Mouse (Mus musculus): ENCODE measurements around the gene Aph1a. TPM values are rescaled to one million over a fixed set of nuclear protein-coding genes. Genes with fewer than 3 reads are reported as not detected.

Gene Aph1a
- polyA plus RNA-seq, 1 experiment from 2014 or later = 32.6 TPM

DNA sequence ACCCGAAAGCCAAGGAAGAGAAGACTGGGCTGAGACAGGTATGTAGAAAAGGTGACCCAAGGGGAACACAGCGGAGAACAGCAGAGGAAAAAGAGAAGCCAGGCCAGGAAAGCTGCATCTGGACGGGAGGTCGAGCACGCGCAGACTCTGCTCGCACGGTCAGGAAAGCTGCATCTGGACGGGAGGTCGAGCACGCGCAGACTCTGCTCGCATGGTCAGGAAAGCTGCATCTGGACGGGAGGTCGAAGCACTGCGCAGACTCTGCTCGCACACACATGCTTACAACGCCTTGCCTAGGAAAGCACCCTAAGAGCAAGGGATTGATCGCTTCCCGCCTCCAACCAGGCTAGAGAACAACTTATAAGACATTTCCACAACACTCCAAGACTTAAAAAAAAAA, 28.2 kb upstream of the Aph1a start:
- no peaks in the 10 kb centered on the region for H3K27me3 ChIP-seq
- H3K27ac ChIP-seq = no peak overlapping the region
- peaks cover 10% of the 10 kb centered on the region for H3K4me1 ChIP-seq (replicated peaks)
- no peak overlapping the region for H3K9ac ChIP-seq (replicated peaks)
- WGBS = 91% methylated on average over 20 of the region's 20 CpGs
- no peak for ATAC-seq
- H3K36me3 ChIP-seq = peaks cover 62% of the 10 kb centered on the region
- H3K4me3 ChIP-seq (replicated peaks) = no peak overlapping the region
- no peaks in the 10 kb centered on the region for H3K9me3 ChIP-seq
- H3K4me2 ChIP-seq (replicated peaks) = no peak overlapping the region

DNA sequence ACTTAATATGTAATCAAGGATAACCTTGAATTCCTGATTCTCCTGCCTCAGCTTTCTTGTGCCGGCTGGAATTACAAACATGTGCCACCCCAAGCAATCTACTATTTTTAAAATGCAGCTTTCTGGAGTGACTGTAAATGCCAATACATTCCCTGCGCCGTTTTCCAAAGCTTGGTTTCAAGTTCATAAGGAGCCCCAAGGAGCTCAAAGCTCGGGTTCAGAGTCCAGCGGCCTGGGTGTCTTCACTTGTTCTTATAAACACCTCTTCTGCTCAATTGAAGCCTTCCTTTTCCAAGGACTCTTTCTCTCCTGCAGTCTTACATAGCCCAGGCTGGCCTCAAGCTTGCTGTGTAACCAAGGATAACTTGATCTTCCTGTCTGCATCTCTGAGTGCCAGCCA, 27.7 kb upstream of the Aph1a start:
- Histone ChIP-seq H3K4me3 (replicated peaks) (no peak overlapping the region), H3K36me3 (peaks cover 62% of the 10 kb centered on the region), H3K27ac (no peak overlapping the region), H3K9ac (replicated peaks) (no peak overlapping the region), H3K27me3 (no peaks in the 10 kb centered on the region), H3K9me3 (no peaks in the 10 kb centered on the region), H3K4me2 (replicated peaks) (no peak overlapping the region), H3K4me1 (replicated peaks) (peaks cover 15% of the 10 kb centered on the region)
- no peak for ATAC-seq
- 92% methylated on average over 5 of the region's 5 CpGs for WGBS

DNA sequence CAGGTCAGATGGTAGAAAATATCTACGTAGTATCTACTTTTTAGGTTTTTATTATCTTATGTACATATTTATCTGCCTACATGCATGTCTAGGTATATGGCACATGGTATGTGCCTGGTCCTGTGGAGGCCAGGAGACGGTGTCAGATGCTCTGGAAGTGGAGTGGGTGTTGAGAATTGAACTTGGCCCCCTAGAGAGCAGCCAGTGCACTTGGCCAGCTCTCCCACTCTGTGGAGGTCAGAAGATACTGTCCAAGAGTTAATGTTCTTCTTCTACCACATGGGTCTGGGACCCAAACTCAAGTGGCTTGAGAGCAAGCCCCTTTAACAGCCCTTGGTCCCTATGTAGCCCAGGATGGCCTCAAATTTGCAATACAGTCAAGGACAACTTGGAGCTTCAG, 26.4 kb upstream of the Aph1a start:
- no peak overlapping the region for H3K4me3 ChIP-seq (replicated peaks)
- H3K27ac ChIP-seq = no peak overlapping the region
- no peak overlapping the region for H3K4me2 ChIP-seq (replicated peaks)
- H3K27me3 ChIP-seq = no peaks in the 10 kb centered on the region
- peaks cover 21% of the 10 kb centered on the region for H3K4me1 ChIP-seq (replicated peaks)
- H3K9me3 ChIP-seq = no peaks in the 10 kb centered on the region
- H3K9ac ChIP-seq (replicated peaks) = no peak overlapping the region
- 95% methylated on average over 2 of the region's 2 CpGs for WGBS
- no peak for ATAC-seq
- H3K36me3 ChIP-seq = peaks cover 56% of the 10 kb centered on the region

- Histone ChIP-seq H3K27me3 (no peaks in the 10 kb centered on the region), H3K4me3 (replicated peaks) (peak overlapping the region; percentile 74), H3K9me3 (no peaks in the 10 kb centered on the region), H3K27ac (peak overlapping the region; percentile 77), H3K36me3 (peaks cover 29% of the 10 kb centered on the region), H3K9ac (replicated peaks) (peak overlapping the region; percentile 80), H3K4me1 (replicated peaks) (peaks cover 25% of the 10 kb centered on the region), H3K4me2 (replicated peaks) (peak overlapping the region; percentile 88)
- 9% methylated on average over 15 of the region's 15 CpGs for WGBS
- ATAC-seq = peak; percentile 67
These were observed 22.8 kb upstream of the Aph1a start for GRCm38 (mm10) chr3:95870976-95871375.

DNA sequence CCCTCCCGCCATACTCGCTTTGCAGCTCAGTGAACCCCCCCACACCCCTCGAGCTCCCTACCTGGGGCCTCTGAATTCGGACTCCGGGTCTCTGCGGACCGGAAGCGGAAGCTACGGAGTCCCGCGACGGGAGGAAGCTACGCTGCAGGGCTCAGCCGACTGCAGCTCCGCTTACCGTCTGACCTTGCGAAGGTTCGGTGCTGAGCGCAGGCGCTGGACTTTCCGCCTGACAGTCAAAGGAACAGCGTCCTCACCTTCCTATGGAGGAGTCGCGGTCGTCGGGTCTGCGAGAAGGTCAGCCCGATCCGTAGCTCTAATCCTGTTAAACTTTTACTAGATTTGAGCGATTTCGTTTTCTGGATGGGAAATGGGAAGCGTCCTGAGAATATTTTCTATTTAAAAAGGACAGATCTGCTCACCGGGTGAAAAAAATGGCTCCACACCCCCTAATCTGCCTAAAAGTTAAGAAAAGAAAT, 22.3 kb upstream of the Aph1a start, which contains the start of gene Mrps21:
Mrps21 (minus strand) TSS at position 128 of the 476 bp plus-strand sequence.
- peak within 1 kb of the TSS; percentile 80 for H3K9ac ChIP-seq (replicated peaks)
- peak within 1 kb of the TSS; percentile 77 for H3K27ac ChIP-seq
- peak within 1 kb of the TSS; percentile 88 for H3K4me2 ChIP-seq (replicated peaks)
- no peaks in the 10 kb centered on the region for H3K9me3 ChIP-seq
- H3K27me3 ChIP-seq = no peaks in the 10 kb centered on the region
- WGBS = under 1% methylated on average over 33 of the region's 33 CpGs
- peak; percentile 96 for ATAC-seq
- H3K4me3 ChIP-seq (replicated peaks) = peak within 1 kb of the TSS; percentile 74
- peaks cover 25% of the 10 kb centered on the region for H3K4me1 ChIP-seq (replicated peaks)
- peaks cover 29% of the 10 kb centered on the region for H3K36me3 ChIP-seq

DNA sequence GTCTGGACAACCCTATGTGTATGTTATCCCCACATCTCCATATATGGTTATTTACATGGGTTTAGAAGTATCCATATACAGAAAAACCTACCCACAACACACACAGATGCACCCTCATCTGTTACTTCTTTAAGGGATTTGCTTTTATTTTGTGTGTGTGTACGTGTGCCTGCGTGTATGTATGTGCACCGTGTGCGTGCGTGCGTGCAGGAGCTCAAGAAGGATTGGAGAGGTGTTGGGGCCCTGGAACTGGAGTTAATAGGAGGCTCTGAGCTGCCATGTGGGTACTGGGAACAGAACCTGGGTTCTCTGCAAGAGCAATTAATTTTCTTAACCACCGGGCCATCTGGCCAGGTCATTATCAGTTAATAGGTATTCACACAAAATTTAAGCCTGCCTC, 21.7 kb upstream of the Aph1a start:
- Histone ChIP-seq H3K9me3 (no peaks in the 10 kb centered on the region), H3K4me3 (replicated peaks) (peak overlapping the region; percentile 74), H3K36me3 (peaks cover 26% of the 10 kb centered on the region), H3K9ac (replicated peaks) (peak overlapping the region; percentile 80), H3K4me1 (replicated peaks) (peaks cover 25% of the 10 kb centered on the region), H3K27ac (no peak overlapping the region; the same call in 1 of the 2 replicates), H3K27me3 (no peaks in the 10 kb centered on the region), H3K4me2 (replicated peaks) (peak overlapping the region; percentile 88)
- WGBS = 78% methylated on average over 7 of the region's 7 CpGs
- no peak for ATAC-seq

GRCm38 (mm10) chr3:95879063-95879462, 14.7 kb upstream of the Aph1a start:
- Histone ChIP-seq H3K4me1 (replicated peaks) (peaks cover 16% of the 10 kb centered on the region), H3K27ac (no peak overlapping the region), H3K4me3 (replicated peaks) (no peak overlapping the region), H3K36me3 (no peaks in the 10 kb centered on the region), H3K27me3 (peaks cover 8% of the 10 kb centered on the region), H3K4me2 (replicated peaks) (no peak overlapping the region), H3K9me3 (no peaks in the 10 kb centered on the region), H3K9ac (replicated peaks) (no peak overlapping the region)
- no peak for ATAC-seq
- 93% methylated on average over 4 of the region's 4 CpGs for WGBS

DNA sequence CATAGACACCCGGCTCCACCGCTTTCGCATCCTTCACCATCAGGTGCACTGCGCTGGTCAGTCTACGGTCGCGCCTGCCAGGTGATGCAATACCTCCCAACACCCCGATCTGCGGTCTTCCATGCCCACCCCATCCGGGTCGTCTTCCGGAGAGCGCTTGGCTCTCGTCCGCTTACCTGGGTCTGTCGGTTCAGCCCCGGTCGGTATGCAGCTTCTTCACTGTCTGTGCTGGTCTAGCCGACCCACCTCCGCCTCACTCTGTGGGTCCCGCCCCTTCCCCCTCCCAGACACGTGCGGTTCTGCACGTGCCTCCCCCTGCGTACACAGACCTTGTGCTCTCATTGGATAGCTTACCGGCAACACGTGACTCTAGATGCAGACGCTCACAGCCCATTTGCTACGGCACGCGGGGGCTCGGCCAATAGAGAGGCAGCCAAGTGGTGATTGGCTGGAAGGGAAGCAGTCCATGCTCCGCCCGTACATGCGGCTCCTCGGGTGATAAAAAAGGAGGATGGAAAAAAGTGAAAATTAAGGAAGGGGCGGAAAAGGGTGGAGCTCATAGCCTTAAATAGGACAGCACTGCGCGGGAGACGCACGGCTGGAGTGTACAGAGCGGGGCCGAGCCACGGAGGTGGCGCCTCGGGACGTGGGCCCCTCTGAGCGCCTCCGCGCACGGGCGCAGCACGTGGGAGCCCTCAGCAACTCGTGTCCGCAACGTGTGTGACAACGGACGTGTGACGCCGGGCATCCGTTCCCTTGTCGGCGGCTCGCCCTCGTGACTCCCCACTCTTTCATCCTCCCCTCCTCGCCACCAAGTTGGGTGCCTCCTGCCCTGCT, 11.6 kb upstream of the Aph1a start, which contains the start of gene Ciart:
Ciart (minus strand) TSS at position 273 of the 837 bp plus-strand sequence.
- peak within 1 kb of the TSS; percentile 98 for H3K4me2 ChIP-seq (replicated peaks)
- peak within 1 kb of the TSS; percentile 62 for H3K9ac ChIP-seq (replicated peaks)
- peak; percentile 99 for ATAC-seq
- H3K4me1 ChIP-seq (replicated peaks) = peaks cover 16% of the 10 kb centered on the region
- H3K4me3 ChIP-seq (replicated peaks) = peak within 1 kb of the TSS; percentile 57
- no peaks in the 10 kb centered on the region for H3K36me3 ChIP-seq
- WGBS = under 1% methylated on average over 66 of the region's 66 CpGs
- H3K27ac ChIP-seq = no peak within 1 kb of the TSS
- no peaks in the 10 kb centered on the region for H3K9me3 ChIP-seq
- H3K27me3 ChIP-seq = peaks cover 15% of the 10 kb centered on the region

DNA sequence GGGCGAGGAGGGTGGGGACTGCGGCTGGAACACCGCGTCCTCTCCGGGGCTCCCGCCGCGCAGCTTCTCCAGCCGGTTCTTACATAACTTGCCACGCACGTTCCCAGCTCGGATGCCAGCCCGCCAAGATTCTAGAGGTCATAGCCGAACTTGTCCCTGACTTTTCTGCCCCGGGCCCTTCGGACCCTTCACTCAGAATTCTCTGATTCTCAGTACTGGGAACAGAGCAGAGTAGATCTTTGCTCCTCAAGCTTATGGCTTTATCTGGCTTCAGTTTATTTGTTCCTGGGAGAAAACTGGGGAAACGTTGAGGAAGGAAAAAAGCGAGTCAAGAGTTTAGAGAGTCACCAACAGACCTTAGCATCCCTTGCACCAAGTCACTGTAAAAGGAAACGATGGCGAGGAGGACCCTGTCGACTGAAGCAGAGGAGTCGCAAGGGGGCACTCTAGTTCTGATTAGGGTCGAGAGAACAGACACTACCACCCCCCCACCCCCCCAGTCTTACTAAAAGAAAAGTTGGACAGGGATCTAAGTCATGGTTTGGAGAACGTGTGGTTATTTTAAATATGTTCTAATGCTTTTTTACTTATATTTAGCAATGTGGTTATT, 10.8 kb upstream of the Aph1a start:
- Histone ChIP-seq H3K36me3 (no peaks in the 10 kb centered on the region), H3K4me2 (replicated peaks) (peak overlapping the region; percentile 98), H3K4me3 (replicated peaks) (peak overlapping the region; percentile 57), H3K4me1 (replicated peaks) (peaks cover 16% of the 10 kb centered on the region), H3K27ac (no peak overlapping the region), H3K9me3 (no peaks in the 10 kb centered on the region), H3K9ac (replicated peaks) (peak overlapping the region; percentile 42), H3K27me3 (peaks cover 15% of the 10 kb centered on the region)
- 3% methylated on average over 24 of the region's 24 CpGs for WGBS
- no peak for ATAC-seq

DNA sequence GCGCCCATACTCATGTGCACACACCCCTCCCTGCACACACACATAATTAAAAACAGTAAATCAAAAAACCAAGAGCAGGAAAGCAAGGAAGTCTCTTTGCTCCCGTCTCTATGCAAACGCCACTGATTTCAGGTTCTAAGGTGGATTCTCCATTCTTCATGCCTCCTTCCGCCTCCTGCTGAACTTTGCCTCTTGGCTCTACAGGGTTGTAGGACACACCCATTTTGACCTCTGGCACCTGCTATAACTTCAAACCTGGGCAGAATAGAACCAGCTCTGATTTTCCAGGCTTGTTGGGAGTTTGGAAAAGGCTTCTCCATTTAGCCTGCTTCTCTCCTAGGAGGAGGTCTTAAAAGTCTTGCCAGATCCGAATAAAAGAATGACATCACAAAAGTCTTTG, 9.4 kb upstream of the Aph1a start:
- H3K27ac ChIP-seq = no peak overlapping the region
- WGBS = 84% methylated on average over 5 of the region's 5 CpGs
- H3K9ac ChIP-seq (replicated peaks) = no peak overlapping the region
- no peak overlapping the region for H3K4me2 ChIP-seq (replicated peaks)
- no peaks in the 10 kb centered on the region for H3K9me3 ChIP-seq
- peaks cover 16% of the 10 kb centered on the region for H3K4me1 ChIP-seq (replicated peaks)
- ATAC-seq = no peak
- no peak overlapping the region for H3K4me3 ChIP-seq (replicated peaks)
- H3K36me3 ChIP-seq = no peaks in the 10 kb centered on the region
- peaks cover 15% of the 10 kb centered on the region for H3K27me3 ChIP-seq

DNA sequence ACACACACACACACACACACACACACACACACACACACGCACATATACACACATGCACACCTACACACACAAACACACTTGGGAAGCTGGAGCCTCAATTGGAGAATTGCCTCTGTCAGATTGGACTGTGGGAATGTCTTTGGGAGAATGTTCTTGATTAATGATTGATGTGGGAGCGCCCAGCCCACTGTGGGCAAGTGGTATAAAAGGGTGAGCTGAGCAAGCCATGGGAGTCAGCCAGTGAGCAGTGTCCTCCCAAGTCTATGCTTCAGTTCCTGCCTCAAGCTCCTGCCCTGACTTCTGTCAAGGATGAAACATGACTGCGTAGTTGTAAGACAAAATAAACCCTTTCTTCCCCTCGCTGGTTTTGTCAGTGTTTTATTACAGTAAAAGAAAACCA, 6.2 kb upstream of the Aph1a start:
- Histone ChIP-seq H3K4me1 (replicated peaks) (peaks cover 11% of the 10 kb centered on the region), H3K27me3 (peaks cover 18% of the 10 kb centered on the region; the same call in 1 of the 2 replicates), H3K36me3 (no peaks in the 10 kb centered on the region), H3K27ac (no peak overlapping the region), H3K9ac (replicated peaks) (no peak overlapping the region), H3K4me2 (replicated peaks) (no peak overlapping the region), H3K9me3 (no peaks in the 10 kb centered on the region), H3K4me3 (replicated peaks) (no peak overlapping the region)
- 84% methylated on average over 4 of the region's 4 CpGs for WGBS
- ATAC-seq = no peak

DNA sequence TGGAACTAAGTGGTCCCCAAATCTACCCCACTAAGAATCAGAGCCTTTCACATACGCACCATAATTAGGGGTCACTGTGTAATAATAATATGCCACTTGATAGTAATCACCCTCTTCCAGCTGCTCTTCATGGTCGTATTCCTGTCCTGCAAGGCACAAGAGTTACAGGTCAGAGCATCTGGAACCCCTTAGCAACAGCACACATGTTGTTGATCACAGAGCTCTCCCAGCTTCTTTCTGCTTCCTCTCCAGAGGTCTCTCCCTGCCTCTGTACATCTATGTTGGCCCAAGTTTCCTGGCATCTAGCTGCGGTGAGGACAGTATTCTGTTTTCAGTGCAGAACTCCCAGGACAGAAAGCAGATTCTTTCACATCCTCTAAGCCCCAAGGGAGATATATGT, 4.1 kb upstream of the Aph1a start:
- ATAC-seq = no peak
- Histone ChIP-seq H3K36me3 (no peaks in the 10 kb centered on the region), H3K4me1 (replicated peaks) (peaks cover 16% of the 10 kb centered on the region), H3K27ac (no peak overlapping the region), H3K9ac (replicated peaks) (no peak overlapping the region), H3K9me3 (no peaks in the 10 kb centered on the region), H3K4me2 (replicated peaks) (no peak overlapping the region), H3K4me3 (replicated peaks) (no peak overlapping the region), H3K27me3 (peaks cover 13% of the 10 kb centered on the region; the same call in 1 of the 2 replicates)
- 85% methylated on average over 3 of the region's 3 CpGs for WGBS
